Mouse (Mus musculus): ENCODE results near the gene Smoc2. TPM values are rescaled to one million over a fixed set of nuclear protein-coding genes. Genes with fewer than 3 reads are reported as not detected.

Gene Smoc2
- total and polyA plus RNA-seq, 2 experiments from 2014 or later = 4.7 to 4.8 TPM

DNA sequence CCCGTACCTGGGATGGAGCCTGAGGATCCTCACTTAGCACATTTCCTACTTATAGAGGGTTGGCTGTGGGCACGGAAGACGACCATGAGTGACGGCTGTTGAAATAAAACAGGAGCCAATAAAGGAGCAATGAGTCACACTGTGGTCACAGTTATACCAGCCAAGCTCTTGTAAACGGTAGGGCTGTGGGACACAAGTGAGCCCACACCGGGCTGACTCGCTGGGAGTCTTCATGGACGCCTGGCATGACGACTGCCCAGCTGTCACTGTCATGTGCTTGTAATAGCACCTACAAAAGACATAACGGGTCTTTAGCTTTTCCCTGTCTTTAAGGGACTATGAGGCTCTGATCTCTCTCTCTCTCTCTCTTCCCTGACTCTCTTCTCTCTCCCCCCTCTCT lies 39.3 kb upstream of the Smoc2 start:
- TF ChIP-seq CTCF (IDR thresholded peaks at IDR 0.05; ENCODE audit: low read depth) = no peak
- no peak overlapping the region for H3K4me3 ChIP-seq (ENCODE audit: low read depth, low read length)
- 79% methylated on average over 10 of the region's 10 CpGs for WGBS
- no peaks in the 10 kb centered on the region for H3K9me3 ChIP-seq (ENCODE audit: low read length)
- H3K4me2 ChIP-seq (ENCODE audit: low read depth) = no peak overlapping the region
- DNase-seq = no peak
- H3K27me3 ChIP-seq (ENCODE audit: insufficient read depth, low read length) = no peaks in the 10 kb centered on the region
- no peaks in the 10 kb centered on the region for H3K4me1 ChIP-seq (ENCODE audit: insufficient read depth)
- no peak overlapping the region for H3K27ac ChIP-seq (ENCODE audit: low read depth, low read length)
- no peak for ATAC-seq
- no peak overlapping the region for H3K9ac ChIP-seq
- H3K36me3 ChIP-seq (ENCODE audit: insufficient read depth) = no peaks in the 10 kb centered on the region

DNA sequence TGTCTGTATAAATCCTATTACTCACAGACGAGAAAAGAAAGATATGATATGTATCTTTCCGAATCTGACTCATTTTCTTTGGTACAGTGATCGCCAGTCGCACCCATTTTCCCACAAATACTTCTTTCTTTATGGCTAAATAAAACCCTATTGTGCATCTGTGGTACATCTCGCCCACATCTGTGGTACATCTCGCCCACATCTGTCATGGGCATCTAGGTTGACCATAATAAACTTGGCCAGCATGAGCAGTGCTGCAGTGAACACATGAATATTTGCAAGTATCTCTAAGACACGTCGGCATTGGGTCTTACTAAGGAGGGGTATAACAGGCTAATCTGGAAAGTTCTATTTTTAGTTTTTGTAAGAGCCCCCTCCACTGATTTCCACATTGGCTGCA lies 36.7 kb upstream of the Smoc2 start:
- no peak for ATAC-seq
- Histone ChIP-seq H3K4me2 (ENCODE audit: low read depth) (no peak overlapping the region), H3K36me3 (ENCODE audit: insufficient read depth) (no peaks in the 10 kb centered on the region), H3K27me3 (ENCODE audit: insufficient read depth, low read length) (no peaks in the 10 kb centered on the region), H3K27ac (ENCODE audit: low read depth, low read length) (no peak overlapping the region), H3K9me3 (ENCODE audit: low read length) (no peaks in the 10 kb centered on the region), H3K9ac (no peak overlapping the region), H3K4me1 (ENCODE audit: insufficient read depth) (no peaks in the 10 kb centered on the region), H3K4me3 (ENCODE audit: low read depth, low read length) (no peak overlapping the region)
- WGBS = 89% methylated on average over 8 of the region's 8 CpGs
- TF ChIP-seq CTCF (IDR thresholded peaks at IDR 0.05; ENCODE audit: low read depth) = no peak
- DNase-seq = no peak

DNA sequence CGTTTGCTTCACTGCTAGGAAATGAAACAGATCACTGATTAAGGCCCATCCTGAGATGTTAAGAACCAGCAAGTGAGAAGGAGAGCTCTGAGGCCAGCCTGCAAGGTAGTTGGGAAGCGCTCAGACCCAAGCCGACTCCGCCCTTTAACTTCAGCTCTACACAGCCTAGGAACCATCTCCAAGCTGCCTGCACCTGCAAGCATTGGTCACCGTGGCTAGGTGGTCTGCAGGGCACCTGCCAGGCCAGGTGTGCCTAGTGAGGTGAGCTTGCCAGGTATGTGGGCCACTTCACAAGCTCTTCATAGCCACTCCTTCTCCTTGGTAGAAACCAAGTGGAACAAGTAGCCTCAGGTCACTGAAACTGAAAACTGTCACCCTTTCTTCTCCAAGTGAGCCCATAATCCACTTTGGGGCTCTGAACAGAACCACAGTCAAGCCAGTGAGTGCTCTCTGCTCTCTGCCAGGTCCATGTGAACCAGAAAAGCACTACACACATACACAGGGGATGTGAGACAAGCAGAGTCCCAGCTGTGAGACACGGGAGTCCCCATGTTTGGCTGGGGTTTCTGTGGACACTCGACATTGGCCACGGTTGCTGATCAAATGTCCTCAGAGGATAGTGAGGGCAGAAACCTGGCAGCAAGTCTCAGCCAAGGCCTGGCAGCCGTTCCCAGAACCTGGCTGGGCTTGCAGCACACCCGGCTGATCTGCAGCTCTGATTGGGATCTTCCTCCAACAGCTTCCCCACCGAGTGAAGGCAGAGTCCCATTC lies 34.9 kb upstream of the Smoc2 start:
- no peaks in the 10 kb centered on the region for H3K36me3 ChIP-seq (ENCODE audit: insufficient read depth)
- 72% methylated on average over 11 of the region's 11 CpGs for WGBS
- no peaks in the 10 kb centered on the region for H3K27me3 ChIP-seq (ENCODE audit: insufficient read depth, low read length)
- H3K9ac ChIP-seq = no peak overlapping the region
- DNase-seq = no peak
- H3K4me2 ChIP-seq (ENCODE audit: low read depth) = no peak overlapping the region
- H3K4me1 ChIP-seq (ENCODE audit: insufficient read depth) = no peaks in the 10 kb centered on the region
- no peak overlapping the region for H3K4me3 ChIP-seq (ENCODE audit: low read depth, low read length)
- TF ChIP-seq CTCF (IDR thresholded peaks at IDR 0.05; ENCODE audit: low read depth) = no peak
- H3K9me3 ChIP-seq (ENCODE audit: low read length) = no peaks in the 10 kb centered on the region
- no peak for ATAC-seq
- no peak overlapping the region for H3K27ac ChIP-seq (ENCODE audit: low read depth, low read length)

DNA sequence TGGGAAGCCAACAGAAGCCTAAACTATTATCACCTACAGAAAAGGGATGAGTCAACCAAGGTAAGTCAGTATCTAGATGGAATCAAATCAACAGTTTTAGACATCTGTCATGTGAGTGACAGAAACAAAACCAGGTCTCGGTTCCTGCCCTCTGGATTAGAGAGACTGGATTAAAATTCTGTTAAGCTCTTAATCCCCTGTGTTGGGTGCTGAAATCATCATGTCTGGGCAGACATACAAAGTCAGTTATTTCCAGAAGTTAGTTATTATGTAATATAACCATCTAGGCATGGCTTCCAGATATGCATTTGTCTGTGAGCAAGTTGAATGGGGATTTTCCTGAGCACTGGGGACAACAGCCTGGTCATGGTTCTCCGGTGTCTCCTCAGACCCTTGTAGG lies 33.0 kb upstream of the Smoc2 start:
- no peak for TF ChIP-seq CTCF (IDR thresholded peaks at IDR 0.05; ENCODE audit: low read depth)
- 78% methylated on average over 2 of the region's 2 CpGs for whole genome bisulfite sequencing

DNA sequence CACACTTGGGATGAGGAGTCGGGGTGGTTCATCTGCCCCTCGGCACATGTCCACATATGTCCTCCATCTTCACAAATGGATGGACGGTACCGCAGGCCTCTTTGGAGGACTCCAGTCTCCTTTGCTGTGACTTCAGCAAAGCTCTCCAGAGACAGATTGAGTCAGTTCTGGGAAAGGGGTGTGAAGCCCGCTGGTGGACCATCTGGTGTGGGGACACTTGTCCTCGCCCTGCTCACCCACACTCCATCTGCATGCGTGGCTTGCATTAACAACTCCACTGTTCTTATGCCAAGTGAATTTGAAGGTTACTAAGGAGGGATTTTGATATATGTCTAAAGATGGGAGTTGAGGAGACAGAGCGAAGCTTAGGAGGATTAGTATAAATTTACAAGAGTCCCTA lies 31.4 kb upstream of the Smoc2 start:
- Histone ChIP-seq H3K36me3 (ENCODE audit: insufficient read depth) (no peaks in the 10 kb centered on the region), H3K4me1 (ENCODE audit: insufficient read depth) (no peaks in the 10 kb centered on the region), H3K9me3 (ENCODE audit: low read length) (no peaks in the 10 kb centered on the region), H3K4me3 (ENCODE audit: low read depth, low read length) (no peak overlapping the region), H3K27ac (ENCODE audit: low read depth, low read length) (no peak overlapping the region), H3K9ac (no peak overlapping the region), H3K27me3 (ENCODE audit: insufficient read depth, low read length) (no peaks in the 10 kb centered on the region), H3K4me2 (ENCODE audit: low read depth) (no peak overlapping the region)
- DNase-seq = peak; percentile 39
- no peak for TF ChIP-seq CTCF (IDR thresholded peaks at IDR 0.05; ENCODE audit: low read depth)
- peak; percentile 75 for ATAC-seq
- WGBS = 70% methylated on average over 8 of the region's 8 CpGs

More for the DNA sequence above, 33.0 kb upstream of the Smoc2 start:
- Histone ChIP-seq H3K4me2 (ENCODE audit: low read depth) (no peak overlapping the region), H3K9me3 (ENCODE audit: low read length) (no peaks in the 10 kb centered on the region), H3K9ac (no peak overlapping the region), H3K4me3 (ENCODE audit: low read depth, low read length) (no peak overlapping the region), H3K27me3 (ENCODE audit: insufficient read depth, low read length) (no peaks in the 10 kb centered on the region), H3K27ac (ENCODE audit: low read depth, low read length) (no peak overlapping the region), H3K4me1 (ENCODE audit: insufficient read depth) (no peaks in the 10 kb centered on the region), H3K36me3 (ENCODE audit: insufficient read depth) (no peaks in the 10 kb centered on the region)
- ATAC-seq = no peak
- DNase-seq = no peak

DNA sequence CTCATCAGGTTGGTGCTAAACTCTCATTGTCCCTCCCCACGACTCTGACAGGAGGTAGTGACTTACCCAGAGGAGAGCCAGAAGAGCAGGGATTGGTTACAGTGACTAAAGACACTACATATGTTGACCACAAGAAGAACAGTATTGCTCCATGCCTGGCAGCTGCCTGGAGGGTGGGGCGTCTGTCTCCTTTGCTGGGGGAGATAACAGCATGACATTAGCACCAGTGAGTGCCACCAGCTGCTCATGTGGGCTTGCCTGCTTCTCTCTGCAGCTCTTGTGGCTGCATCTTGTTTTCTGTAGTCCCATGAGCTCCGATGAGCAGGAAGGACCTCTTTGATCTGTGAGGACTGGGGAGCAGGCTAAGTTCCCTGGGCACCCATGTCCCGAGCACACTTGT lies 29.7 kb upstream of the Smoc2 start:
- Histone ChIP-seq H3K9ac (no peak overlapping the region), H3K9me3 (ENCODE audit: low read length) (no peaks in the 10 kb centered on the region), H3K4me2 (ENCODE audit: low read depth) (no peak overlapping the region), H3K36me3 (ENCODE audit: insufficient read depth) (no peaks in the 10 kb centered on the region), H3K4me1 (ENCODE audit: insufficient read depth) (no peaks in the 10 kb centered on the region), H3K27me3 (ENCODE audit: insufficient read depth, low read length) (no peaks in the 10 kb centered on the region), H3K27ac (ENCODE audit: low read depth, low read length) (no peak overlapping the region), H3K4me3 (ENCODE audit: low read depth, low read length) (no peak overlapping the region)
- DNase-seq (no peak), ATAC-seq (peak; percentile 47; the same call in 1 of the 2 replicates)
- 73% methylated on average over 4 of the region's 4 CpGs for WGBS
- no peak for TF ChIP-seq CTCF (IDR thresholded peaks at IDR 0.05; ENCODE audit: low read depth)

DNA sequence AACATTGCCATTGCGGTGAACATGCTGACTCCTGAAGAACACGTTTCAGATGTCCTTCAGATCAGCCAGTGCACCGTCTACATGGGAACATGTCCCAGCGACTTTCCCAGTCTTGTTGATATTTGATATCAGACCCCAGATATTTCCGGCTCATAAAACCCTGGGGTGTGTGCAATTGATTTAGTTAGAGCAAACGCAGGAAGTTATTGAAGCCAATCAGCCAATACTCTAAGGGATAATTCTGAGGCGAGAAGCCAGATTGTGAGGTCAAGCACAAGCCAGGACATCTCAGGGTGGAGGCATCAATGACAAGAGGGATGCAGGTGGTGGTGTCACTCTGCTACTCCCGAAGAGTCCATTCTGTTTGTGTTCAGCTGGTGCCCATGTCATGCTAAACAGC lies 28.9 kb upstream of the Smoc2 start:
- H3K4me3 ChIP-seq (ENCODE audit: low read depth, low read length) = no peak overlapping the region
- H3K4me1 ChIP-seq (ENCODE audit: insufficient read depth) = no peaks in the 10 kb centered on the region
- H3K27me3 ChIP-seq (ENCODE audit: insufficient read depth, low read length) = no peaks in the 10 kb centered on the region
- no peak overlapping the region for H3K4me2 ChIP-seq (ENCODE audit: low read depth)
- 88% methylated on average over 8 of the region's 8 CpGs for WGBS
- no peak for DNase-seq
- no peaks in the 10 kb centered on the region for H3K9me3 ChIP-seq (ENCODE audit: low read length)
- no peak for ATAC-seq
- TF ChIP-seq CTCF (IDR thresholded peaks at IDR 0.05; ENCODE audit: low read depth) = no peak
- no peaks in the 10 kb centered on the region for H3K36me3 ChIP-seq (ENCODE audit: insufficient read depth)
- no peak overlapping the region for H3K9ac ChIP-seq
- H3K27ac ChIP-seq (ENCODE audit: low read depth, low read length) = no peak overlapping the region

Measured in forebrain, postnatal 0 days (tissue).